Mouse (Mus musculus) MEL (cell line): ENCODE measurements at regions not wholly inside any gene's neighbourhood (a gene's known extent, or its start where the extent isn't known, plus 50 kb on each side); places are given as distances from the start of the nearest gene placed in this dataset.

Experiments used
- CHD1 ChIP-seq: IDR thresholded peaks from 2 replicates; pipeline ENCODE4 v1.6.1; 2012; ENCODE audit warnings: low read depth, mild to moderate bottlenecking, inconsistent platforms, low read length, improper control_type of control experiment
- CHD2 ChIP-seq: IDR thresholded peaks from 2 replicates; pipeline ENCODE4 v1.6.1; 2011; ENCODE audit warnings: low read length, improper control_type of control experiment
- CTCF ChIP-seq, 3 experiments: IDR thresholded peaks in 2 of 3; conservative IDR thresholded peaks in 1 of 3; 2 replicates each; pipeline ENCODE4 v1.5.1; 2011 to 2012; ENCODE audit warnings: low read length in 3 of 3, low read depth in 2 of 3, mild to moderate bottlenecking in 2 of 3, improper control_type of control experiment in 1 of 3, inconsistent platforms in 1 of 3, mixed read lengths in 1 of 3, moderate library complexity in 1 of 3; ENCODE audit not compliant: control insufficient read depth in 1 of 3, insufficient read depth in 1 of 3, poor library complexity in 1 of 3, severe bottlenecking in 1 of 3
- EP300 ChIP-seq, 2 experiments: IDR thresholded peaks; 2 replicates each; pipeline ENCODE4 v1.6.1; 2011; ENCODE audit warnings: improper control_type of control experiment in 2 of 2, low read length in 2 of 2, low read depth in 1 of 2, mild to moderate bottlenecking in 1 of 2
- GATA1 ChIP-seq: IDR thresholded peaks from 2 replicates; pipeline ENCODE4 v1.6.1; 2011; ENCODE audit warnings: low read depth, low read length, improper control_type of control experiment
- MAFK ChIP-seq: IDR thresholded peaks from 2 replicates; pipeline ENCODE4 v1.6.1; 2011; ENCODE audit warnings: low read depth, mild to moderate bottlenecking, low read length, improper control_type of control experiment, borderline replicate concordance
- MAX ChIP-seq: IDR thresholded peaks from 2 replicates; pipeline ENCODE4 v1.6.1; 2011; ENCODE audit warnings: low read length, improper control_type of control experiment
- MXI1 ChIP-seq: IDR thresholded peaks from 2 replicates; pipeline ENCODE4 v1.6.1; 2011; ENCODE audit warnings: mild to moderate bottlenecking, low read depth, low read length, improper control_type of control experiment
- POLR2A ChIP-seq, 2 experiments: IDR thresholded peaks; 2 replicates each; pipeline ENCODE4 v1.6.1; 2011 to 2012; ENCODE audit warnings: low read length in 2 of 2, mild to moderate bottlenecking in 2 of 2, control low read depth in 1 of 2, improper control_type of control experiment in 1 of 2, low read depth in 1 of 2, moderate library complexity in 1 of 2; ENCODE audit not compliant: control insufficient read depth in 1 of 2, insufficient read depth in 1 of 2, poor library complexity in 1 of 2

GRCm38 (mm10) chr12:65450845-65451244 is 225.5 kb downstream of the Wdr20rt start:
- TF ChIP-seq CTCF (IDR thresholded peaks at IDR 0.05 in 2 of 3, conservative IDR thresholded peaks at IDR 0.05 in 1 of 3; ENCODE audit: control insufficient read depth in 1 of 3, insufficient read depth in 1 of 3, low read depth in 2 of 3, low read length in 3 of 3, poor library complexity in 1 of 3, severe bottlenecking in 1 of 3): no peak
- TF ChIP-seq MXI1: no peak
- TF ChIP-seq MAX: no peak
- TF ChIP-seq CHD1: no peak
- TF ChIP-seq GATA1: no peak
- no peak for TF ChIP-seq POLR2A (IDR thresholded peaks at IDR 0.05; ENCODE audit: control insufficient read depth in 1 of 2, insufficient read depth in 1 of 2, low read depth in 1 of 2, low read length in 2 of 2, poor library complexity in 1 of 2)
- TF ChIP-seq CHD2: no peak
- no peak for TF ChIP-seq MAFK
- no peak for TF ChIP-seq EP300 (IDR thresholded peaks at IDR 0.05; ENCODE audit: low read depth in 1 of 2, low read length in 2 of 2)
